Mouse (Mus musculus) spleen, adult 2 months (tissue): ENCODE measurements around the gene Crb2.

Source experiments
- CTCF ChIP-seq: fragments of 200-500 bp; IDR thresholded peaks from 2 replicates; pipeline ENCODE4 v1.5.1; 2011; ENCODE audit warnings: mild to moderate bottlenecking, inconsistent platforms; ENCODE audit not compliant: insufficient read depth, insufficient read length, insufficient replicate concordance; ENCODE audit errors: extremely low read depth
- POLR2A ChIP-seq: fragments of 200-500 bp; IDR thresholded peaks from 2 replicates; pipeline ENCODE4 v1.6.1; 2011; ENCODE audit warnings: low read depth, low read length, inconsistent platforms

- TF ChIP-seq CTCF (no peak), POLR2A (no peak)
These were observed 9.9 kb upstream of the Crb2 start for GRCm38 (mm10) chr2:37766027-37766761.
